Mouse (Mus musculus): ENCODE results near the gene Riiad1. TPM values are rescaled to one million over a fixed set of nuclear protein-coding genes. Genes with fewer than 3 reads are reported as not detected.

Riiad1 gene
- total and polyA plus RNA-seq, 3 experiments = not detected

DNA sequence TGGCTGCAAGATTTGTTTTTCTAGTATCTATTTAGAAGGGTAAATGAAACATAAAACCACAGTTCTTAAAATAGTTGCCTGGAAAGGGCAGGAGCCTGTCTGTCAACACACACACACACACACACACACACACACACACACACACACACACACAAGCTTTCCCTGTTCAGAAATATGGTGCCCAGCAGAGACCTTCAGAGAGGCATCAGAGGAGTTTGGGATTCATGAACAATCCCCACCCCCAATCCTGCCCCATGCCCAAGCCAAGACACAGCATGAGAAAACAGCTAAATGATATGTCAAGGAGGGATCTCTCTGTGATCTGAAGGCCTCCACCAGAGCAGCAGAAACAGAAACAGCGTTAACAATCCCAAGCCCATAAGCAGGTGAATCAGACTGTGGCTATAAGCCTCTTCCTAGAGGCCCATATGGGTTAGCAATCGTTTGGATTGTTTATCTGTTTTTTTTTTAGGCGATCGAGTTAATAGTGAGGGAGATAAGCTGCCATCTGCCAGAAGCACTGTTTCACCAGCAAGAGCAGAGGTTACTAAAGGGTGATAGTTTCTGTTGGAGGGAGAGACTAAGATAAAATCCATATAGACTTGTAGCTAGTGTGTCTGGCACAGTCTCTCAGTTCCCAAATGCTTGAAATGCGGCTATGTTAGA is 6.4 kb downstream of the Riiad1 start:
- H3K9me3 ChIP-seq (replicated peaks; ENCODE audit: low read length) = no peaks in the 10 kb centered on the region
- no peak overlapping the region for H3K27ac ChIP-seq (ENCODE audit: insufficient read depth, low read depth)
- in situ Hi-C loops (cut with MboI; ENCODE audit: low pct_ligation_motif_present, low pct_unique_long_range_greater_than_20kb, low sequenced_read_pairs) (loop anchor here (25.0 kb wide), 1 partner anchor 139 kb away; no protein-coding TSS in a partner anchor), dilution Hi-C loops (cut with MboI; ENCODE audit: extremely low pct_ligation_motif_present, extremely low pct_unique_long_range_greater_than_20kb, low sequenced_read_pairs) (no loop called here)
- no peaks in the 10 kb centered on the region for H3K36me3 ChIP-seq (replicated peaks in 1 of 2; ENCODE audit: control insufficient read depth in 1 of 2, insufficient read depth in 1 of 2, low read length in 1 of 2)
- no peaks in the 10 kb centered on the region for H3K79me2 ChIP-seq (replicated peaks; ENCODE audit: control insufficient read depth, extremely low read depth, insufficient read depth, poor library complexity, severe bottlenecking)
- H3K4me2 ChIP-seq (ENCODE audit: insufficient read depth, low read depth, poor library complexity, severe bottlenecking) = no peak overlapping the region
- no peak overlapping the region for H3K9ac ChIP-seq (ENCODE audit: insufficient read depth, low read depth)
- TF ChIP-seq USF2 (conservative IDR thresholded peaks at IDR 0.05; ENCODE audit: low read depth, low read length) = no peak
- TF ChIP-seq CTCF (conservative IDR thresholded peaks at IDR 0.05 in 1 of 2, IDR thresholded peaks at IDR 0.05 in 1 of 2; ENCODE audit: low read depth in 2 of 2, low read length in 2 of 2) = no peak
- no peak for TF ChIP-seq PAX5 (IDR thresholded peaks at IDR 0.05; ENCODE audit: low read length)
- TF ChIP-seq CHD1 (IDR thresholded peaks at IDR 0.05; ENCODE audit: low read depth, low read length) = no peak
- TF ChIP-seq ELF1 (IDR thresholded peaks at IDR 0.05; ENCODE audit: low read depth, low read length) = no peak
- TF ChIP-seq SIN3A (IDR thresholded peaks at IDR 0.05; ENCODE audit: low read length) = no peak
- no peak for TF ChIP-seq HCFC1 (IDR thresholded peaks at IDR 0.05; ENCODE audit: low read depth, low read length)
- no peak for TF ChIP-seq TBP (conservative IDR thresholded peaks at IDR 0.05; ENCODE audit: low read depth, low read length)
- TF ChIP-seq MXI1 (IDR thresholded peaks at IDR 0.05; ENCODE audit: low read depth, low read length) = no peak
- TF ChIP-seq MAFK (IDR thresholded peaks at IDR 0.05; ENCODE audit: insufficient replicate concordance, low read length) = no peak
- no peak for TF ChIP-seq UBTF (IDR thresholded peaks at IDR 0.05; ENCODE audit: low read depth, low read length)
- TF ChIP-seq IRF4 (IDR thresholded peaks at IDR 0.05; ENCODE audit: low read depth, low read length) = no peak
- TF ChIP-seq E2F4 (IDR thresholded peaks at IDR 0.05; ENCODE audit: insufficient replicate concordance, low read depth, low read length) = no peak
- TF ChIP-seq POLR2A (IDR thresholded peaks at IDR 0.05; ENCODE audit: low read depth, low read length) = no peak
- TF ChIP-seq KAT2A (IDR thresholded peaks at IDR 0.05; ENCODE audit: insufficient replicate concordance, low read length) = no peak
- no peak for TF ChIP-seq ZNF384 (IDR thresholded peaks at IDR 0.05; ENCODE audit: low read depth, low read length)
- H3K27me3 ChIP-seq (replicated peaks) = no peaks in the 10 kb centered on the region
- no peak for DNase-seq (ENCODE audit: extremely low read depth)
- 0 out of 4 replicates have a peak, but pooled peaks cover 0 to 4% of the 10 kb centered on the region in 2 experiments for H3K4me1 ChIP-seq (ENCODE audit: control insufficient read depth in 1 of 2, insufficient read depth in 2 of 2)
- H3K4me3 ChIP-seq (replicated peaks in 1 of 3; ENCODE audit: low read depth in 2 of 3, low read length in 2 of 3, poor library complexity in 1 of 3) = no peak overlapping the region

DNA sequence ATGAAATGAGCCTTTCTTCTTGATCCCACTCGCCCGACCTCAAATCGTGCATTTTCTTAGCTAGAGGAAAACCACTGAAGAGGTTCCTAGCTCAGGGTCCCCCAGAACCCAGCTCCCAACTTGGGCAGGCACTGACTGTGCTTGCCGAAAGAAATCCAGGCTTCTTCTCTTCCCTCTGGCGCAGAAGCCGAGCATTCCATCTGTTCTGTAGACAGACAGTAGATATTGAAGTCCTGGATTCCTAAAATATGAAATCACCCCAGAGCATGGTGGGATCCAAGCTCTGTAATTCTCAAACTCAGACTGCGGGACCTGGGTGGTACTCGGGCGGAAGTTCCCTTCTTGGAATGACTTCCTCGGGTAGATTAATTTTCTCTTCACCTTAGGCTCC is 7.0 kb downstream of the Riiad1 start:
- TF ChIP-seq MAFK (IDR thresholded peaks at IDR 0.05; ENCODE audit: insufficient replicate concordance, low read length) (no peak), TBP (conservative IDR thresholded peaks at IDR 0.05; ENCODE audit: low read depth, low read length) (no peak), PAX5 (IDR thresholded peaks at IDR 0.05; ENCODE audit: low read length) (no peak), SMC3 (IDR thresholded peaks at IDR 0.05; ENCODE audit: low read depth, low read length) (no peak), MAX (IDR thresholded peaks at IDR 0.05; ENCODE audit: low read length) (no peak), ZKSCAN1 (IDR thresholded peaks at IDR 0.05; ENCODE audit: borderline replicate concordance, low read depth, low read length) (no peak)
- Histone ChIP-seq H3K4me2 (ENCODE audit: insufficient read depth, low read depth, poor library complexity, severe bottlenecking) (no peak overlapping the region), H3K9me3 (replicated peaks; ENCODE audit: low read length) (no peaks in the 10 kb centered on the region), H3K79me2 (replicated peaks; ENCODE audit: control insufficient read depth, extremely low read depth, insufficient read depth, poor library complexity, severe bottlenecking) (no peaks in the 10 kb centered on the region), H3K4me1 (ENCODE audit: control insufficient read depth in 1 of 2, insufficient read depth in 2 of 2) (0 out of 4 replicates have a peak, but pooled peaks cover 2 to 4% of the 10 kb centered on the region in 2 experiments), H3K27me3 (replicated peaks) (no peaks in the 10 kb centered on the region), H3K9ac (ENCODE audit: insufficient read depth, low read depth) (no peak overlapping the region), H3K4me3 (replicated peaks in 1 of 3; ENCODE audit: low read depth in 2 of 3, low read length in 2 of 3, poor library complexity in 1 of 3) (no peak overlapping the region), H3K36me3 (replicated peaks in 1 of 2; ENCODE audit: control insufficient read depth in 1 of 2, insufficient read depth in 1 of 2, low read length in 1 of 2) (no peaks in the 10 kb centered on the region), H3K27ac (ENCODE audit: insufficient read depth, low read depth) (no peak overlapping the region)
- DNase-seq (ENCODE audit: extremely low read depth) = no peak
- dilution Hi-C loops (cut with MboI; ENCODE audit: extremely low pct_ligation_motif_present, extremely low pct_unique_long_range_greater_than_20kb, low sequenced_read_pairs) (no loop called here), in situ Hi-C loops (cut with MboI; ENCODE audit: low pct_ligation_motif_present, low pct_unique_long_range_greater_than_20kb, low sequenced_read_pairs) (loop anchor here (25.0 kb wide), 1 partner anchor 139 kb away; no protein-coding TSS in a partner anchor)
